Mouse (Mus musculus): ENCODE data around the gene Dync1h1.

DNA sequence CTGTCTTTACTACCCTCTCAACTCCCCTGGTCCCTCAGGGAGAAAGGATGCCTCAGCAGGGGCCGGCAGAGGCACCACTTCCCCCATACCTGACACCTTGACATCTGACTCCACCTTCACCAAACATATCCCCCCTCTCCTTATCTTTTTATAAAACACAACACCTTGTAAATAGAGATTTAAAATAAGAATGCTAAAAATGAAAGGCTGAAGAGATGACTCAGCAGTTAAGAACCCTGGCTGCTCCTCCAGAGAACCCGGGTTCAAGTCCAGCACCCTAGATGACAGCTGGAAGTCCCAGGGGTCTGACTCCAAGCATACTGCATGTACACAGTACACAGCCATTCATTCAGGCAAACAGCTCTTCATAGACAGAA lies 97.9 kb downstream of the Dync1h1 start:
- no peak for TF ChIP-seq CTCF (IDR thresholded peaks at IDR 0.05; ENCODE audit: borderline replicate concordance, insufficient read depth, low read length)
- TF ChIP-seq POLR2A (IDR thresholded peaks at IDR 0.05; ENCODE audit: low read depth, low read length): no peak
